Mouse (Mus musculus) neural tube, embryonic 12.5 days (tissue): ENCODE measurements around the gene Pak7. TPM values are rescaled to one million over a fixed set of nuclear protein-coding genes. Genes with fewer than 3 reads are reported as not detected.
"Not testable (repeated sequence)": the region's sequence is repeated elsewhere in the genome, so short reads cannot be mapped to it uniquely, and the experiment has no call there.

Experiments
- ATAC-seq: fragments of 200-750 bp; cut with Nextera tagmentation; 2 replicates; pipeline ENCODE4 v1.8.0; 2017; ENCODE audit warnings: low read depth, mild to moderate bottlenecking, moderate TSS enrichment, moderate library complexity; ENCODE audit not compliant: low FRiP score
- H3K27ac ChIP-seq: fragments of 300-500 bp; sonication (generic); 2 replicates; pipeline ENCODE4 v1.5.1; 2016
- H3K27me3 ChIP-seq: fragments of 300-500 bp; sonication (generic); replicated peaks from 2 replicates; pipeline ENCODE4 v1.6.1; 2016; ENCODE audit warnings: mild to moderate bottlenecking
- H3K36me3 ChIP-seq: fragments of 300-500 bp; sonication (generic); 2 replicates; pipeline ENCODE4 v1.6.1; 2016; ENCODE audit warnings: mild to moderate bottlenecking
- H3K4me1 ChIP-seq: fragments of 300-500 bp; sonication (generic); 2 replicates; pipeline ENCODE4 v1.6.1; 2016
- H3K4me2 ChIP-seq: fragments of 300-500 bp; sonication (generic); replicated peaks from 2 replicates; pipeline ENCODE4 v1.6.1; 2016; ENCODE audit warnings: mild to moderate bottlenecking
- H3K4me3 ChIP-seq: fragments of 300-500 bp; sonication (generic); 2 replicates; pipeline ENCODE4 v1.5.1; 2016
- H3K9ac ChIP-seq: fragments of 300-500 bp; sonication (generic); 2 replicates; pipeline ENCODE4 v1.6.1; 2016; ENCODE audit warnings: mild to moderate bottlenecking
- H3K9me3 ChIP-seq: fragments of 300-500 bp; sonication (generic); 2 replicates; pipeline ENCODE4 v1.6.1; 2016; ENCODE audit warnings: mild to moderate bottlenecking
- WGBS: fragments of 180-500 bp; shearing (Covaris S2); methylation state at CpG from one replicate; pipeline ENCODE4 v1.1.7; 2016; 5-methylcytosine and 5-hydroxymethylcytosine counted together
- polyA plus RNA-seq: library from polyadenylated mRNA; unstranded; fragments of >200 nt; fragmentation: Nextera tagmentation; extraction: Ambion mirVana; gene quantifications from 2 replicates; pipeline ENCODE4 v1.2.1, GENCODE M21; 2016

The Pak7 gene
- 18.5 and 19.4 TPM in 2 replicates for polyA plus RNA-seq

GRCm38 (mm10) chr2:136387181-136388131 is at the start of gene Pak7:
Gene Pak7 (minus strand): TSS chr2:136387967.
- peak within 1 kb of the TSS; percentile 71 for H3K4me2 ChIP-seq
- H3K4me3 ChIP-seq: peak within 1 kb of the TSS; percentile 67
- peak within 1 kb of the TSS; percentile 65 for H3K27ac ChIP-seq
- H3K27me3 ChIP-seq: no peaks in the 10 kb centered on the region
- under 1% methylated on average over 39 of the region's 39 CpGs for WGBS
- peak; percentile 99 for ATAC-seq
- no peaks in the 10 kb centered on the region for H3K9me3 ChIP-seq
- no peaks in the 10 kb centered on the region for H3K36me3 ChIP-seq
- H3K9ac ChIP-seq: peak within 1 kb of the TSS; percentile 68
- peaks cover 4% of the 10 kb centered on the region; the same call in 1 of the 2 replicates for H3K4me1 ChIP-seq

DNA sequence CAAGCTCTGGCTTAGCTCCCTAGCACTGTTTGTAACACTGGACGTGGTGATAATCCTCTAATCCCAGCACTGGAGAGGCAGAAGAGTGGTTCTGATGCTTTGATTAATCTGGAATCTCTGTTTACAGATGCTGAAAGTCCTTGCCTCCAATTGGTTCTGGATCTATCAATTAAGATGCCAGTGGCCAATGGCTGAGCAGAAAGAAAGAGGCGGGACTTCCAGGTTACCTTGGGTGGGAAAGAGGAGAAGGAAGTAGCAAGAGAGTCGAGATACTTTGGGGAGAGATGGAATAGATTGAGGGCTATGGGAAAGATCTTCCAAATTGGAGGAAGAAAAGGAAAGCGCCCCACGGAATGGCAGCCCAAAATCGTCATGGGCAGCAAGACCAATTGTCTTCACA is 37.8 kb upstream of the Pak7 start:
- Histone ChIP-seq H3K36me3 (no peaks in the 10 kb centered on the region), H3K27ac (no peak overlapping the region), H3K4me3 (no peak overlapping the region), H3K9me3 (no peaks in the 10 kb centered on the region), H3K9ac (no peak overlapping the region), H3K4me1 (no peaks in the 10 kb centered on the region), H3K27me3 (no peaks in the 10 kb centered on the region), H3K4me2 (no peak overlapping the region)
- 82% methylated on average over 6 of the region's 6 CpGs for WGBS
- no peak for ATAC-seq

GRCm38 (mm10) chr2:136419543-136419942 is 31.8 kb upstream of the Pak7 start:
- WGBS: 83% methylated on average over 1 of the region's 1 CpGs
- no peak for ATAC-seq

GRCm38 (mm10) chr2:136416381-136416780 is 28.6 kb upstream of the Pak7 start:
- Histone ChIP-seq H3K36me3 (no peaks in the 10 kb centered on the region), H3K27ac (no peak overlapping the region), H3K9me3 (no peaks in the 10 kb centered on the region), H3K27me3 (no peaks in the 10 kb centered on the region), H3K9ac (no peak overlapping the region), H3K4me1 (no peaks in the 10 kb centered on the region), H3K4me3 (no peak overlapping the region), H3K4me2 (no peak overlapping the region)
- ATAC-seq: no peak

More at GRCm38 (mm10) chr2:136419543-136419942, 31.8 kb upstream of the Pak7 start:
- Histone ChIP-seq H3K4me2 (no peak overlapping the region), H3K27ac (no peak overlapping the region), H3K4me1 (no peaks in the 10 kb centered on the region), H3K36me3 (no peaks in the 10 kb centered on the region), H3K9me3 (no peaks in the 10 kb centered on the region), H3K27me3 (no peaks in the 10 kb centered on the region), H3K9ac (no peak overlapping the region), H3K4me3 (no peak overlapping the region)

GRCm38 (mm10) chr2:136402587-136402986 is 14.8 kb upstream of the Pak7 start:
- H3K27me3 ChIP-seq: no peaks in the 10 kb centered on the region
- no peak overlapping the region for H3K27ac ChIP-seq
- ATAC-seq: no peak
- H3K4me2 ChIP-seq: no peak overlapping the region
- H3K4me3 ChIP-seq: no peak overlapping the region
- H3K36me3 ChIP-seq: no peaks in the 10 kb centered on the region
- 86% methylated on average over 4 of the region's 4 CpGs for WGBS
- H3K9ac ChIP-seq: no peak overlapping the region
- H3K4me1 ChIP-seq: no peaks in the 10 kb centered on the region
- H3K9me3 ChIP-seq: no peaks in the 10 kb centered on the region

DNA sequence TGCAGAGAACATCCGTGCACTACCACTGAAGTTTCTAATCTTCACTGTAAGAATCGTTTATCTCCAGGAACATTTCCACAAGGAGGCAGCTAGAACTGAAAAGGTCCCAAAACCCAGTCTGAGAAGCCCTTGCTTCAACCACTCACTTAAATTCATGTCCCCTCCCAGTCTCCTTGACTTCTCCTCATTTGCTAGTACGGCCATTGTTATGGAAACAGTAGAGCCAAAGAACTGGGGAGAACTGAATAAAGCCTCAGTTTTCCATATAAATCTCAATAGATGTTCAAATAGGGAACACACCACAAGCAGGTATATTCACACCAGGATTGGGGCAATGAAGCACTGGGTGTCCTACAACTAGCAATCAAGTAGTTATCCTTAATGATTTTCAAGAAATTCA is 12.4 kb downstream of the Pak7 start:
- no peaks in the 10 kb centered on the region for H3K4me1 ChIP-seq
- no peaks in the 10 kb centered on the region for H3K9me3 ChIP-seq
- no peak overlapping the region for H3K4me3 ChIP-seq
- H3K27ac ChIP-seq: no peak overlapping the region
- no peaks in the 10 kb centered on the region for H3K27me3 ChIP-seq
- no peak overlapping the region for H3K9ac ChIP-seq
- 47% methylated on average over 3 of the region's 3 CpGs for WGBS
- H3K36me3 ChIP-seq: no peaks in the 10 kb centered on the region
- ATAC-seq: no peak
- no peak overlapping the region for H3K4me2 ChIP-seq

DNA sequence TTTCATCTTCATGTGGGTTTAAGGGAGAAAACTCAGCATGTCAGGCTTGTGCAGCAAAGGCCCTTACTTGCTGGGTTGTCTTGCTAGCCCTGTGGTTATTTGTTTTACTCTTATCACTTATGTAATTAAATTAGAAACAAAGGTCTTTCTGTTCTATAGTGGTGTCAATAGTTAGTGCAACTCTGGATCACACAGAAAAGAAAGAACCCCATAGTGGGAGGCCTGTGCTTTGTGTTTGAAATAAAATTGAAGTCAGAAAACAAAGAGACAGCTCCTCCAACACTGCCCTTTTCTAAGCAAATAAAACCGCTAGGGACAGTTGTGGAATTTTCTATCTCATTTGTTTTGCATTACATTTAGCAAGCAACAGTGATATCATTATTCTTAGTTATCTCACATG is 15.4 kb downstream of the Pak7 start:
- 87% methylated on average over 1 of the region's 1 CpGs for WGBS
- H3K4me1 ChIP-seq: no peaks in the 10 kb centered on the region

GRCm38 (mm10) chr2:136351393-136352096 is 36.2 kb downstream of the Pak7 start:
- no peak overlapping the region for H3K9ac ChIP-seq
- H3K36me3 ChIP-seq: no peaks in the 10 kb centered on the region
- no peaks in the 10 kb centered on the region for H3K9me3 ChIP-seq
- no peak for ATAC-seq
- H3K4me1 ChIP-seq: no peaks in the 10 kb centered on the region
- H3K4me3 ChIP-seq: no peak overlapping the region
- 83% methylated on average over 2 of the region's 2 CpGs for WGBS
- H3K4me2 ChIP-seq: no peak overlapping the region
- no peaks in the 10 kb centered on the region for H3K27me3 ChIP-seq
- no peak overlapping the region for H3K27ac ChIP-seq

More for the DNA sequence above, 15.4 kb downstream of the Pak7 start:
- Histone ChIP-seq H3K27ac (no peak overlapping the region), H3K9ac (no peak overlapping the region), H3K9me3 (no peaks in the 10 kb centered on the region), H3K4me2 (no peak overlapping the region), H3K27me3 (no peaks in the 10 kb centered on the region), H3K4me3 (no peak overlapping the region), H3K36me3 (no peaks in the 10 kb centered on the region)
- ATAC-seq: no peak

DNA sequence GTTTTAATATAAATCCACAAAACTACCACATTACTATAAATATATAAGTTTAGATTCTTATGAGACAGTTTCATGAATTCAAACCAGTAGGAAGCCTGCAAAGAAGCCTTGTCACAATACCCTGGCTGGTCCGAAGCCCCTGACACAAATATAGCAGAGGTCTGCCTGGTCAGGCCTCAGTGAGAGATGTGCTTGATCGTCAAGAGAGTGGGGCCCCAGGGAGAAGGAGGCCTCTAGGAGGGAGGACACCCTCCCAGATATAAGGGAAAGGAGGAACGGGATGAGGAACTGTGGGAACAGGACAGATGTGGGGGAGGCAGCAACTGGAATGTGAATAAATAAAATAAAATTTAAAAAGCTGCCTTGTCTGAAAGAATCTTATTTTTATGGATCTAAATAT is 37.3 kb downstream of the Pak7 start:
- Histone ChIP-seq H3K36me3 (no peaks in the 10 kb centered on the region), H3K27ac (no peak overlapping the region), H3K4me3 (no peak overlapping the region), H3K27me3 (no peaks in the 10 kb centered on the region), H3K9ac (no peak overlapping the region), H3K4me2 (no peak overlapping the region), H3K9me3 (no peaks in the 10 kb centered on the region), H3K4me1 (no peaks in the 10 kb centered on the region)
- WGBS: 65% methylated on average over 3 of the region's 3 CpGs
- no peak for ATAC-seq

GRCm38 (mm10) chr2:136349671-136350275 is 38.0 kb downstream of the Pak7 start:
- no peak overlapping the region for H3K27ac ChIP-seq
- no peaks in the 10 kb centered on the region for H3K27me3 ChIP-seq
- no peaks in the 10 kb centered on the region for H3K9me3 ChIP-seq
- H3K4me3 ChIP-seq: no peak overlapping the region
- H3K9ac ChIP-seq: no peak overlapping the region
- no peaks in the 10 kb centered on the region for H3K4me1 ChIP-seq
- no peak overlapping the region for H3K4me2 ChIP-seq
- no peaks in the 10 kb centered on the region for H3K36me3 ChIP-seq
- ATAC-seq: no peak
- 72% methylated on average over 8 of the region's 8 CpGs for WGBS

DNA sequence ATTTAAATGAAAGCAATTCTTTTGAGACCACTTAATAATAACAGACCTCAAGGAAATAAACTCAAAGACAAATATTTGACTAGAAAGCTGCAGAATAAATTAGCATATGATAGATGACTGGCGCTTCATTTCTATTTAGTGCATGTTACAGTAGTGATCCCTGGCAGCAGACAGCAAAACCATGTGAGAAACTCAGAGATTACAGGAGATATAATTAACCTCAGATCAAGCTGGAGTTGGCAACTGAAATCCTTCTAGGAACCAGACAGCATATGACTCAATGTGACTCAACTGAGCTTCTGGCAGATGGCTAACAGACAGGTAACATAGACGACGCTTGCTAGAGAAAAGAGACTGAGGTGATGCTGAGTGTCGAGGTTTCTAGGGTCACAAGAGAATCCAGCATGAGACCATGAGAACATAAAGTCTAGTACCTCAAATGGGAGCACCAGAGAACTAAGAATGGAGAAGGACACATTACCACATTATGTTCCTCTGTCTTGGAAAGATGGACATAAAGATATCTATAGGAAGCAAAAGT is 43.5 kb downstream of the Pak7 start:
- WGBS: 94% methylated on average over 4 of the region's 4 CpGs
- H3K9me3 ChIP-seq, H3K27me3 ChIP-seq, H3K4me3 ChIP-seq, H3K36me3 ChIP-seq, H3K9ac ChIP-seq, H3K4me1 ChIP-seq, H3K27ac ChIP-seq, ATAC-seq, H3K4me2 ChIP-seq: not testable (repeated sequence)

DNA sequence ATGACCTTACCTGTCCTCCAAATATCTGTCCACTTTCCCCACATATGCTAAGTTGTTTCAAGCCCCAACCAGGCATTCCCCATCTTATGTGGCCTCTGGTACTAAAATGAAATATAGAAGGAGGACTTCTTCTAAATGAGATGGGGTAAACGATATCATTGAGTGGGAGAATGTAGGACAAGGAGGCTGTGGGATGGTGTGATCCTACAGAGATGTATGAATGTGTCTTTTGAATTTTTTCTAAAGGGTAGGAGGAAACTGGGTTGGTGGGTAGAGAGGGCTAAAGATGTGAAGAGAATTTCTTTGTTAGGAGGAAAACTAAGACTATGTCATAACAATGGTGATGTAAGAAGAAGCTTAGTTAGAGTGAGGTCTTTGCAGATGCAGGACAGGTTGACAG is 57.8 kb downstream of the Pak7 start:
- Histone ChIP-seq H3K9ac (no peak overlapping the region), H3K9me3 (no peaks in the 10 kb centered on the region)

More for the DNA sequence above, 57.8 kb downstream of the Pak7 start:
- 74% methylated on average over 1 of the region's 1 CpGs for WGBS
- Histone ChIP-seq H3K27ac (no peak overlapping the region), H3K4me2 (no peak overlapping the region), H3K4me1 (no peaks in the 10 kb centered on the region), H3K36me3 (no peaks in the 10 kb centered on the region), H3K4me3 (no peak overlapping the region), H3K27me3 (no peaks in the 10 kb centered on the region)
- ATAC-seq: no peak
